Mouse (Mus musculus) limb, embryonic 13.5 days (tissue): ENCODE results near the gene Cks2. TPM values are rescaled to one million over a fixed set of nuclear protein-coding genes. Genes with fewer than 3 reads are reported as not detected.

Source experiments
- ATAC-seq: fragments of 200-750 bp; cut with Nextera tagmentation; 2 replicates; pipeline ENCODE4 v1.8.0; 2017; ENCODE audit warnings: low read depth, moderate number of reproducible peaks, moderate TSS enrichment; ENCODE audit not compliant: low FRiP score
- H3K27ac ChIP-seq: fragments of 300-500 bp; sonication (generic); 2 replicates; pipeline ENCODE4 v1.5.1; 2015; ENCODE audit warnings: inconsistent platforms, mild to moderate bottlenecking, moderate library complexity
- H3K27me3 ChIP-seq: fragments of 300-500 bp; sonication (generic); 2 replicates; pipeline ENCODE4 v1.6.1; 2015; ENCODE audit warnings: mild to moderate bottlenecking, inconsistent platforms
- H3K36me3 ChIP-seq: fragments of 300-500 bp; sonication (generic); 2 replicates; pipeline ENCODE4 v1.6.1; 2015; ENCODE audit warnings: inconsistent platforms, mild to moderate bottlenecking, moderate library complexity
- H3K4me1 ChIP-seq: fragments of 300-500 bp; sonication (generic); 2 replicates; pipeline ENCODE4 v1.6.1; 2015; ENCODE audit warnings: inconsistent platforms
- H3K4me2 ChIP-seq: fragments of 300-500 bp; sonication (generic); replicated peaks from 2 replicates; pipeline ENCODE4 v1.6.1; 2015; ENCODE audit warnings: inconsistent platforms, mild to moderate bottlenecking, moderate library complexity
- H3K4me3 ChIP-seq: fragments of 300-500 bp; sonication (generic); 2 replicates; pipeline ENCODE4 v1.5.1; 2015; ENCODE audit warnings: moderate library complexity, mild to moderate bottlenecking, inconsistent platforms
- H3K9ac ChIP-seq: fragments of 300-500 bp; sonication (generic); 2 replicates; pipeline ENCODE4 v1.6.1; 2015; ENCODE audit warnings: mild to moderate bottlenecking, inconsistent platforms
- H3K9me3 ChIP-seq: fragments of 300-500 bp; sonication (generic); 2 replicates; pipeline ENCODE4 v1.6.1; 2016; ENCODE audit warnings: inconsistent platforms
- WGBS: fragments of 180-500 bp; shearing (Covaris S2); methylation state at CpG from one replicate; pipeline ENCODE4 v1.1.7; 2015; 5-methylcytosine and 5-hydroxymethylcytosine counted together
- polyA plus RNA-seq: library from polyadenylated mRNA; unstranded; fragments of >200 nt; fragmentation: Nextera tagmentation; extraction: Ambion mirVana; gene quantifications from 2 replicates; pipeline ENCODE4 v1.2.1, GENCODE M21; 2015

The Cks2 gene
- 299 and 324 TPM in 2 replicates for polyA plus RNA-seq

- Histone ChIP-seq H3K4me3 (peak within 1 kb of the TSS; percentile 90), H3K36me3 (no peaks in the 10 kb centered on the region), H3K4me1 (peaks cover 21% of the 10 kb centered on the region), H3K27ac (peak within 1 kb of the TSS; percentile 69), H3K9me3 (no peaks in the 10 kb centered on the region), H3K4me2 (peak within 1 kb of the TSS; percentile 76), H3K9ac (peak within 1 kb of the TSS; percentile 89), H3K27me3 (no peaks in the 10 kb centered on the region)
- peak; percentile 99 for ATAC-seq
- under 1% methylated on average over 83 of the region's 83 CpGs for WGBS
Measured at GRCm38 (mm10) chr13:51644829-51645789, at the start of gene Cks2. Gene Cks2, plus strand, starts transcription at chr13:51645232.

GRCm38 (mm10) chr13:51595404-51595803 lies 49.6 kb upstream of the Cks2 start:
- H3K9ac ChIP-seq, result no peak overlapping the region
- 46% methylated on average over 11 of the region's 11 CpGs for WGBS
- H3K4me2 ChIP-seq, result peak overlapping the region; percentile 88
- no peak for ATAC-seq
- H3K27ac ChIP-seq, result no peak overlapping the region
- H3K4me3 ChIP-seq, result peak overlapping the region; percentile 49; the same call in 1 of the 2 replicates
- peaks cover 11% of the 10 kb centered on the region for H3K4me1 ChIP-seq
- peaks cover 25% of the 10 kb centered on the region for H3K27me3 ChIP-seq
- H3K36me3 ChIP-seq, result no peaks in the 10 kb centered on the region
- no peaks in the 10 kb centered on the region for H3K9me3 ChIP-seq

GRCm38 (mm10) chr13:51598063-51598462 lies 47.0 kb upstream of the Cks2 start:
- H3K9me3 ChIP-seq, result no peaks in the 10 kb centered on the region
- peaks cover 15% of the 10 kb centered on the region for H3K4me1 ChIP-seq
- peaks cover 25% of the 10 kb centered on the region for H3K27me3 ChIP-seq
- no peak overlapping the region for H3K4me3 ChIP-seq
- no peak for ATAC-seq
- H3K9ac ChIP-seq, result no peak overlapping the region
- H3K4me2 ChIP-seq, result no peak overlapping the region
- 48% methylated on average over 2 of the region's 2 CpGs for WGBS
- H3K27ac ChIP-seq, result no peak overlapping the region
- H3K36me3 ChIP-seq, result no peaks in the 10 kb centered on the region

GRCm38 (mm10) chr13:51600169-51600568 lies 44.9 kb upstream of the Cks2 start:
- 93% methylated on average over 8 of the region's 8 CpGs for WGBS
- H3K9ac ChIP-seq, result no peak overlapping the region
- H3K9me3 ChIP-seq, result no peaks in the 10 kb centered on the region
- H3K4me1 ChIP-seq, result peaks cover 18% of the 10 kb centered on the region
- H3K36me3 ChIP-seq, result no peaks in the 10 kb centered on the region
- no peak overlapping the region for H3K4me3 ChIP-seq
- ATAC-seq, result no peak
- H3K27me3 ChIP-seq, result peaks cover 11% of the 10 kb centered on the region
- H3K27ac ChIP-seq, result no peak overlapping the region
- H3K4me2 ChIP-seq, result no peak overlapping the region

GRCm38 (mm10) chr13:51602764-51603163 lies 42.3 kb upstream of the Cks2 start:
- H3K27me3 ChIP-seq, result no peaks in the 10 kb centered on the region
- H3K27ac ChIP-seq, result no peak overlapping the region
- H3K9me3 ChIP-seq, result no peaks in the 10 kb centered on the region
- ATAC-seq, result no peak
- H3K4me1 ChIP-seq, result peaks cover 15% of the 10 kb centered on the region
- 70% methylated on average over 8 of the region's 8 CpGs for WGBS
- peak overlapping the region; percentile 58 for H3K4me2 ChIP-seq
- H3K36me3 ChIP-seq, result no peaks in the 10 kb centered on the region
- no peak overlapping the region for H3K4me3 ChIP-seq
- 0 out of 2 replicates have a peak overlapping the region, but pooled peaks have one; percentile 35 for H3K9ac ChIP-seq

- peak; percentile 90 for ATAC-seq
- H3K4me2 ChIP-seq, result peak overlapping the region; percentile 58
- WGBS, result 23% methylated on average over 16 of the region's 16 CpGs
- H3K4me1 ChIP-seq, result peaks cover 15% of the 10 kb centered on the region
- peak overlapping the region; percentile 35; the same call in 1 of the 2 replicates for H3K9ac ChIP-seq
- no peaks in the 10 kb centered on the region for H3K9me3 ChIP-seq
- no peaks in the 10 kb centered on the region for H3K27me3 ChIP-seq
- H3K27ac ChIP-seq, result no peak overlapping the region; the same call in 1 of the 2 replicates
- H3K4me3 ChIP-seq, result peak overlapping the region; percentile 21
- no peaks in the 10 kb centered on the region for H3K36me3 ChIP-seq
Measured at GRCm38 (mm10) chr13:51603221-51603893, 41.7 kb upstream of the Cks2 start.

DNA sequence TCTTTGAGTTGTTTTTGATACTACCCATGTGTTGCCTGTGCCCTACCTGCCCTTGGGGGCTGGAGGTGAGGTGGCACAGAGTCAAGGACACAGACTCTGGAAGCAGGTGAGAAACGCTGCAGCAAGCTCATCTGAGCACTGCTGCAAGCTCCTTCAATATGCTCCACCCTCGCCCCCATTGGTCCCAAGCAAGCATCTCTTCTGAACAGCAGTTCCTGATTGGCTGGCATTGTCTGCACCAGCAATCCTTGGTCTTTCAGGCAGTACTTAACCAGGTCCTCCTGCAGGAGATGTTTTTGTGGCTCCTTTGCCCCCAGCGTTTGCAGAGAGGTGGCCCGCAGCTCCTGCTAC lies 41.2 kb upstream of the Cks2 start:
- Histone ChIP-seq H3K4me1 (peaks cover 15% of the 10 kb centered on the region), H3K9me3 (no peaks in the 10 kb centered on the region), H3K4me2 (peak overlapping the region; percentile 58), H3K9ac (peak overlapping the region; percentile 35; the same call in 1 of the 2 replicates), H3K27ac (no peak overlapping the region), H3K36me3 (no peaks in the 10 kb centered on the region), H3K4me3 (0 out of 2 replicates have a peak overlapping the region, but pooled peaks have one; percentile 21), H3K27me3 (no peaks in the 10 kb centered on the region)
- ATAC-seq, result 0 out of 2 replicates have a peak, but pooled peaks have one; percentile 6
- 50% methylated on average over 4 of the region's 4 CpGs for WGBS

GRCm38 (mm10) chr13:51609231-51609630 lies 35.8 kb upstream of the Cks2 start:
- WGBS, result 95% methylated on average over 7 of the region's 7 CpGs
- Histone ChIP-seq H3K27ac (no peak overlapping the region), H3K4me2 (no peak overlapping the region), H3K9me3 (no peaks in the 10 kb centered on the region), H3K9ac (no peak overlapping the region), H3K4me1 (peaks cover 11% of the 10 kb centered on the region), H3K4me3 (no peak overlapping the region), H3K36me3 (no peaks in the 10 kb centered on the region), H3K27me3 (no peaks in the 10 kb centered on the region)
- ATAC-seq, result no peak

- Histone ChIP-seq H3K9me3 (no peaks in the 10 kb centered on the region), H3K27me3 (no peaks in the 10 kb centered on the region), H3K9ac (no peak overlapping the region), H3K4me1 (peaks cover 21% of the 10 kb centered on the region), H3K27ac (no peak overlapping the region), H3K4me2 (peak overlapping the region; percentile 49), H3K4me3 (peak overlapping the region; percentile 12), H3K36me3 (no peaks in the 10 kb centered on the region)
- no peak for ATAC-seq
- WGBS, result 11% methylated on average over 9 of the region's 9 CpGs
Measured at GRCm38 (mm10) chr13:51611060-51611459, 34.0 kb upstream of the Cks2 start.

GRCm38 (mm10) chr13:51611500-51611899 lies 33.5 kb upstream of the Cks2 start:
- Histone ChIP-seq H3K27me3 (no peaks in the 10 kb centered on the region), H3K36me3 (no peaks in the 10 kb centered on the region), H3K9me3 (no peaks in the 10 kb centered on the region), H3K4me2 (peak overlapping the region; percentile 49), H3K27ac (no peak overlapping the region), H3K4me1 (peaks cover 24% of the 10 kb centered on the region), H3K9ac (no peak overlapping the region), H3K4me3 (peak overlapping the region; percentile 12)
- WGBS, result 27% methylated on average over 5 of the region's 5 CpGs
- ATAC-seq, result no peak

GRCm38 (mm10) chr13:51615815-51616214 lies 29.2 kb upstream of the Cks2 start:
- ATAC-seq, result peak; percentile 52; the same call in 1 of the 2 replicates
- no peak overlapping the region; the same call in 1 of the 2 replicates for H3K27ac ChIP-seq
- no peak overlapping the region for H3K9ac ChIP-seq
- H3K27me3 ChIP-seq, result no peaks in the 10 kb centered on the region
- peaks cover 24% of the 10 kb centered on the region for H3K4me1 ChIP-seq
- 52% methylated on average over 10 of the region's 10 CpGs for WGBS
- H3K9me3 ChIP-seq, result no peaks in the 10 kb centered on the region
- no peaks in the 10 kb centered on the region for H3K36me3 ChIP-seq
- no peak overlapping the region for H3K4me2 ChIP-seq
- no peak overlapping the region for H3K4me3 ChIP-seq
